Mouse (Mus musculus) cortical plate, adult 2 months (tissue): Measurements from ENCODE around the gene Abcf3.

Experiments used
- CTCF ChIP-seq: fragments of 200-500 bp; IDR thresholded peaks from 2 replicates; pipeline ENCODE4 v1.5.1; 2011; ENCODE audit warnings: mild to moderate bottlenecking, control low read depth, low read length; ENCODE audit not compliant: insufficient read depth; ENCODE audit errors: extremely low read depth
- POLR2A ChIP-seq: fragments of 200-500 bp; IDR thresholded peaks from 2 replicates; pipeline ENCODE4 v1.6.1; 2011; ENCODE audit warnings: mild to moderate bottlenecking, low read length, control low read depth; ENCODE audit not compliant: insufficient read depth; ENCODE audit errors: extremely low read depth

GRCm38 (mm10) chr16:20547423-20547822 lies 954 bp upstream of the Abcf3 start:
- TF ChIP-seq CTCF: no peak
- TF ChIP-seq POLR2A: no peak
